Mouse (Mus musculus) spleen, adult 2 months (tissue): Measurements from ENCODE around the gene Lig4.

ENCODE experiments used
- CTCF ChIP-seq: fragments of 200-500 bp; IDR thresholded peaks from 2 replicates; pipeline ENCODE4 v1.5.1; 2011; ENCODE audit warnings: mild to moderate bottlenecking, inconsistent platforms; ENCODE audit not compliant: insufficient read depth, insufficient read length, insufficient replicate concordance; ENCODE audit errors: extremely low read depth
- POLR2A ChIP-seq: fragments of 200-500 bp; IDR thresholded peaks from 2 replicates; pipeline ENCODE4 v1.6.1; 2011; ENCODE audit warnings: low read depth, low read length, inconsistent platforms

- TF ChIP-seq CTCF (no peak), POLR2A (no peak)
Observed at GRCm38 (mm10) chr8:10016252-10016651, 38.8 kb upstream of the Lig4 start.
